ENCODE assay signal across 27 mouse cellular contexts in the genomic region with DNA sequence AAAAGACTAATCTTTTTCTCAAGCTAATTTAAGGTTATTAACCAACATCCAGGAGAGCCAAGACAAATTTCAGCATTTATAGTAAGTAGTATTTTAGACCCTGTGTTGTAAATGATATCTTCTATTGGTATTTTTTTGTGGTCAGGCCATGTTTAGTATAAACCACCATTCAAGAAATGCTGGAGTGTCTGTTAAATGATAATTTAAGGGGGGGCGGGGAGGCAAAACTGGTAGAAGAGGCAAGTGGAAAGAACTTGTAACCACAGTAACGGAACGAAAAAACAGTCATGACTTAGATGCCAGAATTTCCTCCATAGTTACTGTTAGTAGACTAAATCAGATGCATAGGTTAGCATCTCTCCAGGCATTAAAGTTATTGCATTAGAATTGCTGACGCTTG.
DNase-seq lines count a peak whose midpoint lies in the region; ATAC-seq and TF ChIP-seq lines count a peak whose summit lies in the region.
"Had no signal": no experiment of that assay in that cellular context is flagged by ENCODE, and none has a peak within 500 bp of the region (broad histone marks: within the 10 kb centered on the region; RNA-seq: fewer than 3 reads in every experiment).

No protein-coding gene starts in this region.

- peaks cover 0 to 2% of the 10 kb centered on the region in 2 experiments; a peak in 2 of 4 replicates for H3K4me1 ChIP-seq in MEL (ENCODE audit: control insufficient read depth in 1 of 2, insufficient read depth in 2 of 2, low read length in 2 of 2)
- H3K4me1 ChIP-seq: forebrain, embryonic 10.5 days; forebrain, embryonic 12.5 days had no signal

- H3K27ac ChIP-seq in MEL (ENCODE audit: control insufficient read depth, low read depth, low read length): no peak overlapping the region
- H3K27ac ChIP-seq: embryonic facial prominence, embryonic 13.5 days; forebrain, embryonic 10.5 days; forebrain, embryonic 12.5 days had no signal

- H3K9me3 ChIP-seq in MEL (replicated peaks; ENCODE audit: insufficient read depth, low read length): no peaks in the 10 kb centered on the region
- H3K9me3 ChIP-seq: embryonic facial prominence, embryonic 13.5 days; forebrain, embryonic 10.5 days; forebrain, embryonic 12.5 days; G1E had no signal

- TF ChIP-seq POLR2A in MEL (IDR thresholded peaks at IDR 0.05; ENCODE audit: control insufficient read depth in 1 of 2, insufficient read depth in 1 of 2, low read depth in 1 of 2, low read length in 2 of 2, poor library complexity in 1 of 2): no peak

- no peak for TF ChIP-seq CTCF in MEL (IDR thresholded peaks at IDR 0.05 in 2 of 3, conservative IDR thresholded peaks at IDR 0.05 in 1 of 3; ENCODE audit: control insufficient read depth in 1 of 3, insufficient read depth in 1 of 3, low read depth in 2 of 3, low read length in 3 of 3, poor library complexity in 1 of 3, severe bottlenecking in 1 of 3)

- ATAC-seq in frontal cortex, adult (ENCODE audit: low TSS enrichment): 0 out of 2 replicates have a peak, but pooled peaks have one; percentile 15
- ATAC-seq in megakaryocyte progenitor cell, adult 5-6 weeks (replicated peaks; ENCODE audit: poor library complexity): peak; percentile 74
- ATAC-seq in erythroblast, adult 5-6 weeks (replicated peaks; ENCODE audit: low FRiP score, poor library complexity, severe bottlenecking): no peak
- ATAC-seq: CD4-positive, CD25-positive, alpha-beta regulatory T cell, adult 4 months; forebrain, embryonic 14.5 days; forebrain, embryonic 16.5 days had no signal

- 0 out of 4 replicates have a peak overlapping the region, but pooled peaks of 1 of the 2 experiments have one; percentile 19 for H3K4me3 ChIP-seq in MEL (ENCODE audit: control insufficient read depth in 1 of 2, insufficient read depth in 1 of 2, low read depth in 2 of 2, low read length in 2 of 2)
- H3K4me3 ChIP-seq: embryonic facial prominence, embryonic 13.5 days; erythroblast, embryonic 14.5 days; forebrain, embryonic 10.5 days; forebrain, embryonic 12.5 days had no signal

- DNase-seq in frontal cortex, postnatal 36 days (ENCODE audit: low spot score in 2 of 2): no peak
- peak; percentile 66 for DNase-seq in 416B (ENCODE audit: low read depth)
- peak; percentile 26 for DNase-seq in MEL (ENCODE audit: low read depth, low spot score)
- DNase-seq in right cerebral cortex, postnatal 14 days: no peak
- no peak for DNase-seq in kidney, postnatal 4 days
- DNase-seq: adrenal gland, adult 2 months; adrenal gland, postnatal 10 days; adrenal gland, postnatal 25 days; B cell, adult 2 months; cerebellum, adult 11 months; cerebellum, adult 18-20 months; cerebellum, adult 8-10 months; cerebellum, adult 9-11 months; cerebellum, postnatal 14 days; cerebellum, postnatal 36 days had no signal

- TF ChIP-seq RAD21 in MEL (IDR thresholded peaks at IDR 0.05; ENCODE audit: low read depth, low read length): no peak

- no peaks in the 10 kb centered on the region for H3K79me2 ChIP-seq in MEL (ENCODE audit: control insufficient read depth, insufficient read depth, low read length, poor library complexity)

- no peak overlapping the region for H3K9ac ChIP-seq in MEL (ENCODE audit: control insufficient read depth, low read depth, low read length, poor library complexity, severe bottlenecking)
- H3K9ac ChIP-seq: embryonic facial prominence, embryonic 13.5 days; forebrain, embryonic 12.5 days had no signal

- peak in 1 of 2 experiments; percentile 32; a peak in 1 of 4 replicates for TF ChIP-seq EP300 in MEL (IDR thresholded peaks at IDR 0.05; ENCODE audit: low read depth in 1 of 2, low read length in 2 of 2)

- no peaks in the 10 kb centered on the region for H3K27me3 ChIP-seq in MEL (ENCODE audit: control insufficient read depth in 1 of 2, insufficient read depth in 2 of 2, low read length in 2 of 2)
- H3K27me3 ChIP-seq: CH12.LX; embryonic facial prominence, embryonic 13.5 days; forebrain, embryonic 12.5 days had no signal

- peaks cover 0 to 5% of the 10 kb centered on the region in 2 experiments; a peak in 2 of 4 replicates for H3K36me3 ChIP-seq in MEL (ENCODE audit: control insufficient read depth in 1 of 2, insufficient read depth in 2 of 2, low read length in 2 of 2)
- H3K36me3 ChIP-seq: embryonic facial prominence, embryonic 13.5 days; forebrain, embryonic 10.5 days; forebrain, embryonic 12.5 days; G1E had no signal

TF ChIP-seq in MEL, 35 proteins besides CTCF, POLR2A, EP300 and RAD21:
- TF ChIP-seq USF2 (IDR thresholded peaks at IDR 0.05; ENCODE audit: borderline replicate concordance in 1 of 2, insufficient read depth in 1 of 2, low read depth in 1 of 2, low read length in 2 of 2) (no peak), POLR2AphosphoS5 (IDR thresholded peaks at IDR 0.05; ENCODE audit: borderline replicate concordance, low read depth, low read length) (no peak), ZC3H11A (IDR thresholded peaks at IDR 0.05; ENCODE audit: low read depth, low read length) (no peak), E2F4 (IDR thresholded peaks at IDR 0.05; ENCODE audit: borderline replicate concordance, low read depth, low read length) (no peak), ZNF384 (IDR thresholded peaks at IDR 0.05; ENCODE audit: low read depth, low read length) (no peak), MEF2A (IDR thresholded peaks at IDR 0.05; ENCODE audit: extremely low read depth, insufficient replicate concordance, low read depth, low read length, poor library complexity, severe bottlenecking) (no peak), MAZ (IDR thresholded peaks at IDR 0.05; ENCODE audit: low read depth, low read length) (no peak), TBP (IDR thresholded peaks at IDR 0.05; ENCODE audit: low read depth, low read length) (no peak), MAFK (IDR thresholded peaks at IDR 0.05; ENCODE audit: borderline replicate concordance, low read depth, low read length) (no peak), RCOR1 (IDR thresholded peaks at IDR 0.05; ENCODE audit: low read depth, low read length) (no peak), TCF12 (IDR thresholded peaks at IDR 0.05; ENCODE audit: low read depth, low read length) (no peak)

Comparison
In these comparisons a context has a peak if more than half of its experiments do, and no peak if none do; other contexts are left out.
1. DNase-seq: peak in 416B (single experiment) and MEL (single experiment); none in frontal cortex, postnatal 36 days (0 of 2), right cerebral cortex, postnatal 14 days (single experiment) and kidney, postnatal 4 days (0 of 2).